Mouse (Mus musculus) Patski (cell line): ENCODE data around the gene Fxr2. TPM values are rescaled to one million over a fixed set of nuclear protein-coding genes. Genes with fewer than 3 reads are reported as not detected.
A peak's percentile ranks its signal among the peaks of the same experiment; 100 is the strongest.
"Not testable (repeated sequence)": the region's sequence is repeated elsewhere in the genome, so short reads cannot be mapped to it uniquely, and the experiment has no call there.

ENCODE experiments used
- ATAC-seq: fragments of 100-300 bp; one replicate; pipeline ENCODE4 v1.8.0; 2021
- CTCF ChIA-PET: fragments of 350-600 bp; sonication (Branson Sonifier 250); formaldehyde crosslinking; loops from one replicate; lab custom pipeline; 2022; ENCODE audit warnings: inconsistent platforms; lab: Charles Lee
- POLR2A ChIA-PET: fragments of 350-600 bp; sonication (Branson Sonifier 250); formaldehyde crosslinking; loops from one replicate; lab custom pipeline; 2022; ENCODE audit warnings: antibody characterized with exemption, inconsistent platforms; lab: Charles Lee
- DNase-seq: peaks from one replicate; pipeline ENCODE4 v3.0.0-alpha.2; 2011; ENCODE audit warnings: low read depth, low spot score
- H3K27me3 ChIP-seq: fragments of 371-371 bp; one replicate; pipeline ENCODE4 v1.5.1; 2021
- CTCF ChIP-seq: fragments of 100-300 bp; IDR thresholded peaks from one replicate; pipeline ENCODE4 v1.5.1; 2021
- in situ Hi-C: fragments of 300-500 bp; cut with MboI; formaldehyde crosslinking; loops from 3 replicates; pipeline ENCODE4 v1.11.1; 2018; ENCODE audit warnings: low pct_unique_long_range_greater_than_20kb, mixed read lengths
- polyA plus RNA-seq: library from polyadenylated mRNA; unstranded; gene quantifications from one replicate; pipeline ENCODE4 v1.2.3, GENCODE M21; 2021

Gene Fxr2
- polyA plus RNA-seq, 1 experiment from 2014 or later = 82.4 TPM

DNA sequence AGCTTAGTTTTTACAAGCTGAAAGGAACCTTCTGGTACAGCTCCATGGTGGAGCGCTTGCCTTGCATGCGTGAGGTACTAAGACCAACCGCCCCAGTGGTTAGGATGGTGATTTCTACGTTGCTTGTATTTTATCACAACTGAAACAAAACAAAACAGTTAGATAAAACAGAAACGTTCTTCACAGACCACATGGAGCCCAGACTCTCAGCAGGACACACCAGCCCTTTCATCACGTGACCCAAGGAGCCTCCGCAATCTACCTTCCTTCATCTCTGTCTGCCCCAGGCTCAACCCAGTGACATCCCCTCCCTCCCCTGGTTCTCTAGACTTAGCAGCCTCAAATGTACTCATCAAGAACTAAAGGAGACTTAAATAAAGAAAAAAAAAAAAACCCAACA, 23.4 kb upstream of the Fxr2 start:
- ATAC-seq (no peak), DNase-seq (no peak)
- in situ Hi-C loops = no loop called here
- TF ChIP-seq CTCF = no peak
- ChIA-PET CTCF (no interaction called here), POLR2A (no interaction called here)
- peaks cover 33% of the 10 kb centered on the region for H3K27me3 ChIP-seq

DNA sequence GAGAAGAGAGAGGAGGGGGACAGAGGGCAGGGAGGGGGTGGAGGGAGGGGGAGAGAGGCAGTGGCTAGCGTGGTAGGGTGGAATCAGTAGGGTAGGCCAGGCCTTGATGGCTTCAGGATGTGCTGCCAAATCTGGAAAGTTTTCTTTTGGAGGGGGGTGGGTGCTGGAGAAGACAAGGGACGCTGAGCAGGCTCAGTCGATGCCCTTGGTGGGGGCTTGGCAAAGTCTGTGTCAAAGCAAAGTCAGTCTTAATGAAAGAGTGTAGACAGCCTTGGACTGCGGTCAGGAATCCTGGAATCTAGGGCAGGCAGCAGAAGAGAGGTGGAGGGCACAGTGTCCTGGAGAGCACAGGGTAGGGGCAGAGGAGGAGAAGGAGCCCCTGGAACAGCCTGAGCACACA, 21.9 kb upstream of the Fxr2 start:
- no peak for DNase-seq
- ChIA-PET CTCF (no interaction called here), POLR2A (no interaction called here)
- ATAC-seq = no peak
- in situ Hi-C loops = no loop called here
- peaks cover 24% of the 10 kb centered on the region for H3K27me3 ChIP-seq
- no peak for TF ChIP-seq CTCF

DNA sequence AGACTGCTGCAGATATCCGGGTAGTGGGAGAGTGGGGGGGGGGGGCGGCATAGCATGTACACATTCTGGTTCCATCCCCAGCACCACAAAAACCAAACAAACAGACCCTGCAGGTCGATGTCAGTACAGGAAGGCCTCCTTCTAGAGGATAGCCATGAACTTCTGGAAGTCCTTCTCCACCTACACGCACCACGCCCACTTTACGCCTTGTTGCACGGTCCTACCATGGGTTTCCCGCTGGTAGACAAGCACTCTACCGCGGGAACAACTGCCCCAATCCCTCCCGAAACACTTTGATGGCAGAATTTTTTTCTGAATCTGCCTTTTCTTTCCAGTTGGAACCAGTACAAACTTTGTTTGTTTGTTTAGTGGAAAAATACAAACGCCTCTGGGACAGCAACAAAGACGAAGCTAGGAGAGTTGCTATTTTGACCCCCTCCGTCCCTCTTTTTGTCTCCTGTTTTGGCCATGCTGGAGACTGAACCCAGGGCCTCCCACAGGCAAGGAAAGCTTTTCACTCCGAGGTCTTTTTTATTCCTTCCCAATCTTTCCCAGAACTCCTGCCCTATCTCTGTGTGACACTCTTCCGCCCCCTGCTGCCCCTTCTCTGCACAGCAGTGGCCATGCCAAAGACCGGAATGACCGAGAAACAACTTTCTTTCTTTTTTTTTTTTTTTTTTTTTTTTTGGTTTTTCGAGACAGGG, 19.1 kb upstream of the Fxr2 start:
- peak; percentile 87 for TF ChIP-seq CTCF
- in situ Hi-C loops = no loop called here
- DNase-seq (no peak), ATAC-seq (no peak)
- ChIA-PET CTCF (interaction anchor here (0.6 to 1.3 kb wide), 2 partner anchors 28 to 34 kb away, joined by 3 to 7 read pairs; partner anchors contain the start of genes Trp53 and Wrap53), POLR2A (interaction anchor here (0.5 to 0.7 kb wide), 2 partner anchors 28 to 452 kb away, joined by 4 to 5 read pairs; no protein-coding TSS in a partner anchor)
- peaks cover 29% of the 10 kb centered on the region for H3K27me3 ChIP-seq

DNA sequence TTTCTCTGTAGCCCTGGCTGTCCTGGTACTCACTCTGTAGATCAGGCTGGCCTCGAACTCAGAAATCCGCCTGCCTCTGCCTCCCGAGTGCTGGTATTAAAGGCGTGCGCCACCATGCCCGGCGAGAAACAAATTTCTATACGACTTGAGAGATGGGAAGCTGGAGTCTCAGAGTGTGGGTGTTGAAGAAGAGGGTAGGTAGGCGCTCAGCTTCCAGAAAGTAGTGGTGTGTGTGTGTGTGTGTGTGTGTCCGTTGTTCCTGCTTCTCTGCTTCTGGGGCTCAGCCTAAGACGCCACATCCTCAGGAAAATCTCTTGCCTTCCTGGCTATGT, 18.6 kb upstream of the Fxr2 start:
- in situ Hi-C loops, ATAC-seq, DNase-seq: not testable (repeated sequence)
- peaks cover 32% of the 10 kb centered on the region for H3K27me3 ChIP-seq
- POLR2A ChIA-PET = interaction anchor here (0.7 kb wide), 1 partner anchor 28 kb away, joined by 5 read pairs; no protein-coding TSS in a partner anchor
- CTCF ChIA-PET = interaction anchor here (1.2 to 1.3 kb wide), 2 partner anchors 14 to 29 kb away, joined by 4 to 7 read pairs; no protein-coding TSS in a partner anchor

DNA sequence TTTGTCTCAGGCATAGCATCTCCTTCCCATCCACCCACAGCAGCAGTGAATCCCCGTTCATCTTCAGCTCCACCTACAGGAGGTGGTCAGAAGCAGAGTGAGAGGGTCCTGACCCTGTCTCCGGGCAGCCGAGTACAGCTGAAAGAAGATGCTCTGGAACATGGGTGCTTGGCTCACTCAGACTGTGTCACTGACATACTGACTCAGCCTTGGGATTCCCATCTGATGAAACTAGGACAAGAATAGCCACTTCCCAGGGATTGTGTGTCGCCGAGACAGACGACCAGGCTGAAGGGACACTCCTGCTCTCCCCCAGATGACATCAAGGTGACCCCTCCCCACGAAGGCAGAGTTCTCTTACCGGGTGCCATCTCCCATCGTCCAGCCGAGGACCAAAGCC, 16.0 kb upstream of the Fxr2 start:
- ChIA-PET POLR2A (no interaction called here), CTCF (interaction anchor here (1.4 kb wide), 1 partner anchor 37 kb away, joined by 3 read pairs; the partner anchor contains the start of genes Trp53 and Wrap53)
- in situ Hi-C loops = no loop called here
- TF ChIP-seq CTCF = no peak
- peaks cover 25% of the 10 kb centered on the region for H3K27me3 ChIP-seq
- ATAC-seq (no peak), DNase-seq (no peak)

GRCm38 (mm10) chr11:69617805-69618204, 15.0 kb upstream of the Fxr2 start, which contains the start of gene Shbg:
TSS of gene Shbg (minus strand) at chr11:69617905.
- in situ Hi-C loops = no loop called here
- no peak for ATAC-seq
- no peak for DNase-seq
- CTCF ChIA-PET = no interaction called here
- peaks cover 20% of the 10 kb centered on the region for H3K27me3 ChIP-seq
- no peak for TF ChIP-seq CTCF
- POLR2A ChIA-PET = no interaction called here

- in situ Hi-C loops = loop anchor here (5.0 kb wide), 1 partner anchor 38 kb away; the partner anchor contains the start of genes Trp53 and Wrap53
- ChIA-PET POLR2A (no interaction called here), CTCF (no interaction called here)
- no peak for TF ChIP-seq CTCF
- DNase-seq = no peak
- H3K27me3 ChIP-seq = peaks cover 20% of the 10 kb centered on the region
- no peak for ATAC-seq
These were observed 12.3 kb upstream of the Fxr2 start for GRCm38 (mm10) chr11:69620394-69621081.

GRCm38 (mm10) chr11:69621571-69622268, 11.1 kb upstream of the Fxr2 start, which contains the start of gene Sat2:
TSS of gene Sat2 (plus strand) at chr11:69622024.
- ATAC-seq = no peak
- no peak for TF ChIP-seq CTCF
- CTCF ChIA-PET = no interaction called here
- no peak for DNase-seq
- peaks cover 14% of the 10 kb centered on the region for H3K27me3 ChIP-seq
- in situ Hi-C loops = loop anchor here (5.0 kb wide), 1 partner anchor 39 kb away; the partner anchor contains the start of genes Trp53 and Wrap53
- POLR2A ChIA-PET = no interaction called here

GRCm38 (mm10) chr11:69622406-69622805, 10.4 kb upstream of the Fxr2 start:
- no peak for DNase-seq
- TF ChIP-seq CTCF = no peak
- CTCF ChIA-PET = no interaction called here
- no peak for ATAC-seq
- POLR2A ChIA-PET = no interaction called here
- peaks cover 10% of the 10 kb centered on the region for H3K27me3 ChIP-seq
- in situ Hi-C loops = loop anchor here (5.0 kb wide), 1 partner anchor 40 kb away; the partner anchor contains the start of genes Trp53 and Wrap53

DNA sequence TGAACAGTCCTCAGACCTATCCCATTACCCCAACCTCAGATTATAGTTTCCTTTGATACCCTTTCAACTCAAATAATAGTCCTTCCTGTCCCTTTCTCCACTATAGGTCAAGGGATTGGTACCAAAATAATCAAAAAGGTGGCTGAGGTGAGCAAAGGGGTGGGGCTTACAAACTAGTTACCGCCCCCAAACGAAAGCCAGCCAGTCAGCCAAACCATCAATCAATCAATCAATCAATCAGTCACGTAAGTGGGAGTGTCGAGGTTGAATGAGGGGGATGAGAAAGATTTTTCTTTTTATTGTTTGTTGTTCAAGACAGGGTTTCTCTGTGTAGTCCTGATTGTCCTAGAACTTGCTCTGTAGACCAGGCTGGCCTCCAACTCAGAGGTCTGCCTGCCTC, 9.8 kb upstream of the Fxr2 start:
- ChIA-PET CTCF (no interaction called here), POLR2A (no interaction called here)
- in situ Hi-C loops = loop anchor here (5.0 kb wide), 1 partner anchor 41 kb away; the partner anchor contains the start of genes Trp53 and Wrap53
- H3K27me3 ChIP-seq = peaks cover 9% of the 10 kb centered on the region
- DNase-seq = no peak
- ATAC-seq = no peak
- TF ChIP-seq CTCF = no peak

DNA sequence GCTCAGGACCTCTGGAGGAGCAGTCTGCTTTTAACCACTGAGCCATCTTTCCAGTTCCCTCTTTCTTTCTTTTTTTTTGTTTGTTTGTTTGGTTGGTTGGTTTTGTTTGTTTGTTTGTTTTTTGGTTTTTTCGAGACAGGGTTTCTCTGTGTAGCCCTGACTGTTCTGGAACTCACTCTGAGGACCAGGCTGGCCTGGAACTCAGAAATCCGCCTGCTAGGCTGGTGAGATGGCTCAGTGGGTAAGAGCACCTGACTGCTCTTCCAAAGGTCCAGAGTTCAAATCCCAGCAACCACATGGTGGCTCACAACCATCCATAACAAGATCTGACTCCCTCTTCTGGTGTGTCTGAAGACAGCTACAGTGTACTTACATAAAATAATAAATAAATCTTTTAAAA, 8.5 kb upstream of the Fxr2 start:
- ChIA-PET POLR2A (interaction anchor here (0.6 kb wide), 1 partner anchor 34 kb away, joined by 4 read pairs; no protein-coding TSS in a partner anchor), CTCF (interaction anchor here (0.8 kb wide), 1 partner anchor 102 kb away, joined by 3 read pairs; no protein-coding TSS in a partner anchor)
- in situ Hi-C loops = loop anchor here (5.0 kb wide), 1 partner anchor 42 kb away; the partner anchor contains the start of genes Trp53 and Wrap53
- ATAC-seq, DNase-seq, H3K27me3 ChIP-seq: not testable (repeated sequence)
